Comparison of ENCODE assay signal across 13 mouse cellular contexts in genomic region chr3:122986386-122986785, GRCm38 (mm10). TPM values are rescaled to one million over a fixed set of nuclear protein-coding genes. Genes with fewer than 3 reads are reported as not detected.
A peak's percentile ranks its signal among the peaks of the same experiment; 100 is the strongest.
DNase-seq lines count a peak whose midpoint lies in the region; ATAC-seq lines count a peak whose summit lies in the region.
"Had no signal": no experiment of that assay in that cellular context is flagged by ENCODE, and none has a peak within 500 bp of the region (broad histone marks: within the 10 kb centered on the region; RNA-seq: fewer than 3 reads in every experiment).

No protein-coding gene starts in this region.

- no peak for DNase-seq in intestine, embryonic 14.5 days (ENCODE audit: low spot score)
- DNase-seq in adrenal gland, adult 8-10 months: peak; percentile 81
- DNase-seq in layer of hippocampus, postnatal 14 days (ENCODE audit: low spot score in 2 of 2): no peak
- no peak for DNase-seq in hindbrain, embryonic 10.5 days (ENCODE audit: low spot score)
- DNase-seq: cerebellum, postnatal 14 days; gastrocnemius, postnatal 14 days; right cerebral cortex, postnatal 14 days; thymus, adult 2 months had no signal

- H3K27ac ChIP-seq in intestine, embryonic 14.5 days (ENCODE audit: low read depth): 0 out of 2 replicates have a peak overlapping the region, but pooled peaks have one; percentile 16
- H3K27ac ChIP-seq in intestine, embryonic 15.5 days: no peak overlapping the region
- peak overlapping the region; percentile 36; the same call in 1 of the 2 replicates for H3K27ac ChIP-seq in kidney, embryonic 16.5 days (ENCODE audit: low read length)
- peak overlapping the region; percentile 10 for H3K27ac ChIP-seq in stomach, embryonic 16.5 days (ENCODE audit: low read length)
- no peak overlapping the region for H3K27ac ChIP-seq in hindbrain, embryonic 10.5 days
- H3K27ac ChIP-seq: liver, embryonic 15.5 days had no signal

- WGBS in intestine, embryonic 14.5 days: 14% methylated on average over 1 of the region's 1 CpGs
- WGBS in intestine, embryonic 15.5 days: 32% methylated on average over 1 of the region's 1 CpGs
- WGBS in kidney, embryonic 16.5 days: 13% methylated on average over 1 of the region's 1 CpGs
- 30% methylated on average over 1 of the region's 1 CpGs for WGBS in stomach, embryonic 16.5 days
- 69% methylated on average over 1 of the region's 1 CpGs for WGBS in hindbrain, embryonic 10.5 days

- H3K27me3 ChIP-seq in intestine, embryonic 14.5 days (replicated peaks; ENCODE audit: control insufficient read depth, insufficient read depth, low read length): no peaks in the 10 kb centered on the region
- H3K27me3 ChIP-seq in intestine, embryonic 15.5 days (replicated peaks): no peaks in the 10 kb centered on the region
- no peaks in the 10 kb centered on the region for H3K27me3 ChIP-seq in kidney, embryonic 16.5 days (ENCODE audit: insufficient read depth, low read length)
- H3K27me3 ChIP-seq in stomach, embryonic 16.5 days (ENCODE audit: control insufficient read depth, insufficient read depth, low read length): no peaks in the 10 kb centered on the region
- H3K27me3 ChIP-seq in hindbrain, embryonic 10.5 days (ENCODE audit: insufficient read depth, poor library complexity, severe bottlenecking): no peaks in the 10 kb centered on the region

- H3K36me3 ChIP-seq in intestine, embryonic 14.5 days (ENCODE audit: control insufficient read depth, insufficient read depth, low read length): no peaks in the 10 kb centered on the region
- no peaks in the 10 kb centered on the region for H3K36me3 ChIP-seq in intestine, embryonic 15.5 days
- no peaks in the 10 kb centered on the region for H3K36me3 ChIP-seq in kidney, embryonic 16.5 days (ENCODE audit: insufficient read depth, low read length)
- H3K36me3 ChIP-seq in stomach, embryonic 16.5 days (ENCODE audit: control insufficient read depth, insufficient read depth, low read length): no peaks in the 10 kb centered on the region
- no peaks in the 10 kb centered on the region for H3K36me3 ChIP-seq in hindbrain, embryonic 10.5 days
- H3K36me3 ChIP-seq: liver, embryonic 15.5 days had no signal

- no peak overlapping the region for H3K9ac ChIP-seq in intestine, embryonic 14.5 days (ENCODE audit: low read length)
- no peak overlapping the region for H3K9ac ChIP-seq in intestine, embryonic 15.5 days
- H3K9ac ChIP-seq in kidney, embryonic 16.5 days (replicated peaks; ENCODE audit: low read length): no peak overlapping the region
- H3K9ac ChIP-seq in stomach, embryonic 16.5 days (ENCODE audit: low read length): no peak overlapping the region
- H3K9ac ChIP-seq: liver, embryonic 15.5 days had no signal

- H3K4me3 ChIP-seq in intestine, embryonic 14.5 days (ENCODE audit: low read depth, low read length): no peak overlapping the region
- H3K4me3 ChIP-seq in intestine, embryonic 15.5 days (replicated peaks): no peak overlapping the region
- H3K4me3 ChIP-seq in kidney, embryonic 16.5 days (ENCODE audit: low read length): no peak overlapping the region
- H3K4me3 ChIP-seq in stomach, embryonic 16.5 days (replicated peaks; ENCODE audit: low read length): no peak overlapping the region
- H3K4me3 ChIP-seq in hindbrain, embryonic 10.5 days: no peak overlapping the region
- H3K4me3 ChIP-seq: erythroblast, embryonic 14.5 days; liver, embryonic 15.5 days had no signal

- no peaks in the 10 kb centered on the region for H3K9me3 ChIP-seq in intestine, embryonic 14.5 days (ENCODE audit: control insufficient read depth, low read length)
- no peaks in the 10 kb centered on the region for H3K9me3 ChIP-seq in intestine, embryonic 15.5 days
- H3K9me3 ChIP-seq in kidney, embryonic 16.5 days (ENCODE audit: low read length): no peaks in the 10 kb centered on the region
- no peaks in the 10 kb centered on the region for H3K9me3 ChIP-seq in stomach, embryonic 16.5 days (replicated peaks; ENCODE audit: control insufficient read depth, low read length)
- H3K9me3 ChIP-seq in hindbrain, embryonic 10.5 days: no peaks in the 10 kb centered on the region
- H3K9me3 ChIP-seq: liver, embryonic 15.5 days had no signal

- no peak for ATAC-seq in intestine, embryonic 14.5 days (replicated peaks; ENCODE audit: low FRiP score, low TSS enrichment, low read depth)
- ATAC-seq in intestine, embryonic 15.5 days: no peak
- ATAC-seq in kidney, embryonic 16.5 days (ENCODE audit: low FRiP score, low TSS enrichment): no peak
- no peak for ATAC-seq in stomach, embryonic 16.5 days (ENCODE audit: insufficient read depth, low FRiP score)

- peaks cover 11% of the 10 kb centered on the region; the same call in 1 of the 2 replicates for H3K4me1 ChIP-seq in intestine, embryonic 14.5 days (replicated peaks; ENCODE audit: control insufficient read depth, insufficient read depth, low read length)
- peaks cover 4% of the 10 kb centered on the region for H3K4me1 ChIP-seq in intestine, embryonic 15.5 days (replicated peaks)
- H3K4me1 ChIP-seq in kidney, embryonic 16.5 days (ENCODE audit: insufficient read depth, low read length): peaks cover 18% of the 10 kb centered on the region
- H3K4me1 ChIP-seq in stomach, embryonic 16.5 days (ENCODE audit: control insufficient read depth, insufficient read depth, low read length): peaks cover 6% of the 10 kb centered on the region; the same call in 1 of the 2 replicates
- peaks cover 17% of the 10 kb centered on the region for H3K4me1 ChIP-seq in hindbrain, embryonic 10.5 days (replicated peaks)

- no peak overlapping the region for H3K4me2 ChIP-seq in intestine, embryonic 14.5 days (ENCODE audit: low read length)
- H3K4me2 ChIP-seq in intestine, embryonic 15.5 days (replicated peaks): no peak overlapping the region
- no peak overlapping the region for H3K4me2 ChIP-seq in kidney, embryonic 16.5 days (replicated peaks; ENCODE audit: low read depth, low read length)
- H3K4me2 ChIP-seq in stomach, embryonic 16.5 days (ENCODE audit: low read depth, low read length): no peak overlapping the region

RNA-seq across cellular contexts. Expression of gene Usp53, which starts 2.1 kb away (rescaled TPM):
- polyA plus RNA-seq in intestine, embryonic 14.5 days (2014; fragmentation: Nextera tagmentation; extraction: Ambion mirVana): 12.7 and 15.4 TPM in 2 replicates
- 12.1 and 12.4 TPM in 2 replicates for polyA plus RNA-seq in intestine, embryonic 15.5 days (2015; fragmentation: Nextera tagmentation; extraction: Ambion mirVana)
- 10 to 100 TPM; 32.5 to 57.2 (median 38.4) TPM for total RNA-seq in adrenal gland, adult 8-10 months (2022)
- polyA plus RNA-seq in kidney, embryonic 16.5 days (2015; fragmentation: Nextera tagmentation; extraction: Ambion mirVana): 10.3 and 14.4 TPM in 2 replicates
- 17.6 and 22.6 TPM in 2 replicates for polyA plus RNA-seq in stomach, embryonic 16.5 days (2015; fragmentation: Nextera tagmentation; extraction: Ambion mirVana)
- 10 to 100 TPM; 23.7 to 26.0 TPM for total RNA-seq in layer of hippocampus, postnatal 14 days (2021)
- 5.4 and 6.0 TPM in 2 replicates for polyA plus RNA-seq in hindbrain, embryonic 10.5 days (2016; fragmentation: Nextera tagmentation; extraction: Ambion mirVana)

RNA-seq across cellular contexts. Expression of gene Myoz2, which starts 48.4 kb away (rescaled TPM):
- polyA plus RNA-seq in intestine, embryonic 14.5 days (2014; fragmentation: Nextera tagmentation; extraction: Ambion mirVana): not detected in 2 replicates
- polyA plus RNA-seq in intestine, embryonic 15.5 days (2015; fragmentation: Nextera tagmentation; extraction: Ambion mirVana): 0.59 TPM in 1 of 2 replicates, not detected in the other
- under 1 TPM in 2 of 4 experiments, not detected in 2; 0.30 to 0.59 TPM for total RNA-seq in adrenal gland, adult 8-10 months (2022)
- polyA plus RNA-seq in kidney, embryonic 16.5 days (2015; fragmentation: Nextera tagmentation; extraction: Ambion mirVana): 0.99 and 1.3 TPM in 2 replicates
- polyA plus RNA-seq in stomach, embryonic 16.5 days (2015; fragmentation: Nextera tagmentation; extraction: Ambion mirVana): 3.6 and 21.6 TPM in 2 replicates
- total RNA-seq in layer of hippocampus, postnatal 14 days (2021): not detected
- not detected in 2 replicates for polyA plus RNA-seq in hindbrain, embryonic 10.5 days (2016; fragmentation: Nextera tagmentation; extraction: Ambion mirVana)
- polyA plus RNA-seq: erythroblast, embryonic 14.5 days had no signal

Comparison
In these comparisons a context has a peak if more than half of its experiments do, and no peak if none do; other contexts are left out.
1. H3K27ac ChIP-seq: peak in intestine, embryonic 14.5 days (single experiment), kidney, embryonic 16.5 days (single experiment) and stomach, embryonic 16.5 days (single experiment); none in intestine, embryonic 15.5 days (single experiment) and hindbrain, embryonic 10.5 days (single experiment).